ENCODE assay signal across 9 mouse cellular contexts in the genomic region with DNA sequence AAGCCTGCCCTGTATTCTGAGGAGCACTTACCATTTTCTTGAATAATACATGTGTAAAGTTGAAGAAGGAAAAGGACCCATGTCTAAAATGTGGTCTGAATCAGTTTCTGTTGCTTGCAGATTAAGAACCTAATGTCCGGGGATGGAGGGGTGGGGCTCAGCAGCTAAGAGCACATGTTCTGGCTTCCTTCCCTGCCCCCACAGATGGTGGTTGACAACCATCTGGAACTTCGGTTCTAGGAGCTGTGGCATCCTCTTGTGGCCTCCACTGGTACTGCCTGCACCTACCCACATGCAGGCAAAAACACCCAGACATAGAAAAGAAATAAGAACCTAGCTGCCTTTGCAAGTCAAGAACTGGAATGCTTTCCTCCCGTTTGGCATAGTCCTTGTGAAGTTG.
DNase-seq lines count a peak whose midpoint lies in the region; ATAC-seq and TF ChIP-seq lines count a peak whose summit lies in the region.
"Had no signal": no experiment of that assay in that cellular context is flagged by ENCODE, and none has a peak within 500 bp of the region (broad histone marks: within the 10 kb centered on the region; RNA-seq: fewer than 3 reads in every experiment).

No protein-coding gene starts in this region.

- no peaks in the 10 kb centered on the region for H3K27me3 ChIP-seq in kidney, adult 2 months (replicated peaks; ENCODE audit: control insufficient read depth, insufficient read depth, low read length)
- H3K27me3 ChIP-seq in kidney, embryonic 16.5 days (ENCODE audit: insufficient read depth, low read length): no peaks in the 10 kb centered on the region

- TF ChIP-seq CTCF in kidney, adult 2 months (conservative IDR thresholded peaks at IDR 0.05; ENCODE audit: insufficient read depth, insufficient read length, low read depth, low read length): peak; percentile 93

- WGBS in kidney, adult 2 months: 10% methylated on average over 3 of the region's 3 CpGs
- 20% methylated on average over 3 of the region's 3 CpGs for WGBS in kidney, embryonic 16.5 days

- no peak for ATAC-seq in kidney, embryonic 16.5 days (ENCODE audit: low FRiP score, low TSS enrichment)
- ATAC-seq in neutrophil, adult 5-6 weeks (ENCODE audit: extremely low read depth, insufficient number of reproducible peaks, low FRiP score, poor library complexity, severe bottlenecking): peak; percentile 50; the same call in 1 of the 2 replicates

- no peaks in the 10 kb centered on the region for H3K36me3 ChIP-seq in kidney, adult 2 months (ENCODE audit: control insufficient read depth, insufficient read depth, low read length)
- H3K36me3 ChIP-seq in kidney, embryonic 16.5 days (ENCODE audit: insufficient read depth, low read length): peaks cover 17% of the 10 kb centered on the region

- TF ChIP-seq POLR2A in kidney, adult 2 months (IDR thresholded peaks at IDR 0.05; ENCODE audit: low read depth, low read length): no peak

- DNase-seq in kidney, adult 2 months: peak; percentile 78
- DNase-seq in cerebellum, adult 11 months: peak; percentile 88
- peak; percentile 75 to 93 for DNase-seq in frontal cortex, adult 2 months (ENCODE audit: extremely low spot score in 1 of 2, low spot score in 1 of 2)
- DNase-seq in kidney, adult 8-10 months: peak; percentile 60 to 80
- peak; percentile 72 for DNase-seq in liver
- peak; percentile 90 for DNase-seq in testis, postnatal 10 days (ENCODE audit: low spot score)

- H3K9me3 ChIP-seq in kidney, embryonic 16.5 days (ENCODE audit: low read length): no peaks in the 10 kb centered on the region

- H3K9ac ChIP-seq in kidney, embryonic 16.5 days (replicated peaks; ENCODE audit: low read length): no peak overlapping the region

- no peak overlapping the region for H3K4me2 ChIP-seq in kidney, embryonic 16.5 days (replicated peaks; ENCODE audit: low read depth, low read length)

- H3K27ac ChIP-seq in kidney, adult 2 months (ENCODE audit: insufficient read depth, low read depth, low read length): no peak overlapping the region
- no peak overlapping the region for H3K27ac ChIP-seq in kidney, embryonic 16.5 days (ENCODE audit: low read length)

- no peak overlapping the region for H3K4me3 ChIP-seq in kidney, adult 2 months (ENCODE audit: insufficient read depth, low read depth, low read length)
- no peak overlapping the region for H3K4me3 ChIP-seq in kidney, embryonic 16.5 days (ENCODE audit: low read length)
- H3K4me3 ChIP-seq: erythroblast, embryonic 14.5 days had no signal

- H3K4me1 ChIP-seq in kidney, adult 2 months (ENCODE audit: control insufficient read depth, insufficient read depth, low read length): no peaks in the 10 kb centered on the region
- 0 out of 2 replicates have a peak, but pooled peaks cover 22% of the 10 kb centered on the region for H3K4me1 ChIP-seq in kidney, embryonic 16.5 days (ENCODE audit: insufficient read depth, low read length)
